Mouse (Mus musculus): ENCODE results near the gene Hoxc6.

Gene Hoxc6

GRCm38 (mm10) chr15:102969296-102969695 lies 28.8 kb upstream of the Hoxc6 start:
- DNase-seq: no peak

- peak in 1 of 2 experiments; percentile 74 for DNase-seq
Observed at GRCm38 (mm10) chr15:102970740-102971139, 27.3 kb upstream of the Hoxc6 start.

GRCm38 (mm10) chr15:102972254-102972653 lies 25.8 kb upstream of the Hoxc6 start:
- DNase-seq: no peak

- no peak for DNase-seq
Observed at GRCm38 (mm10) chr15:102972753-102973152, 25.3 kb upstream of the Hoxc6 start.

- peak in 1 of 2 experiments; percentile 53 for DNase-seq
Observed at GRCm38 (mm10) chr15:102975034-102975433, 23.0 kb upstream of the Hoxc6 start.

- DNase-seq: peak in 1 of 2 experiments; percentile 68
Observed at GRCm38 (mm10) chr15:102975688-102976111, 22.4 kb upstream of the Hoxc6 start.

GRCm38 (mm10) chr15:102976171-102976570 lies 21.9 kb upstream of the Hoxc6 start, which contains the start of gene Hoxc9:
Gene Hoxc9 (plus strand): TSS chr15:102976439.
- DNase-seq: peak in 1 of 2 experiments; percentile 56

GRCm38 (mm10) chr15:102976631-102977422 lies 21.2 kb upstream of the Hoxc6 start:
- DNase-seq: peak in 1 of 2 experiments; percentile 64

- peak in 1 of 2 experiments; percentile 45 for DNase-seq
Observed at GRCm38 (mm10) chr15:102977423-102977974, 20.6 kb upstream of the Hoxc6 start.

- DNase-seq: peak in 1 of 2 experiments; percentile 48
Observed at GRCm38 (mm10) chr15:102978615-102979515, 19.2 kb upstream of the Hoxc6 start.

GRCm38 (mm10) chr15:102979936-102980335 lies 18.1 kb upstream of the Hoxc6 start:
- peak in 1 of 2 experiments; percentile 8 for DNase-seq

GRCm38 (mm10) chr15:102980352-102980751 lies 17.7 kb upstream of the Hoxc6 start:
- peak in 1 of 2 experiments; percentile 19 for DNase-seq

- DNase-seq: peak in 1 of 2 experiments; percentile 34
Observed at GRCm38 (mm10) chr15:102980912-102981311, 17.1 kb upstream of the Hoxc6 start.

GRCm38 (mm10) chr15:102981379-102982288 lies 16.4 kb upstream of the Hoxc6 start:
- peak; percentile 74 to 78 for DNase-seq

GRCm38 (mm10) chr15:102983716-102984115 lies 14.3 kb upstream of the Hoxc6 start:
- DNase-seq: peak in 1 of 2 experiments; percentile 46

- no peak for DNase-seq
Observed at GRCm38 (mm10) chr15:102984521-102984920, 13.5 kb upstream of the Hoxc6 start.

GRCm38 (mm10) chr15:102984925-102985324 lies 13.1 kb upstream of the Hoxc6 start:
- DNase-seq: no peak

GRCm38 (mm10) chr15:102987124-102987833 lies 10.8 kb upstream of the Hoxc6 start:
- DNase-seq: peak; percentile 94 to 97

GRCm38 (mm10) chr15:102988078-102988477 lies 10.0 kb upstream of the Hoxc6 start:
- DNase-seq: no peak

GRCm38 (mm10) chr15:102990461-102991397 lies 7.3 kb upstream of the Hoxc6 start, which contains the start of gene Hoxc8:
Gene Hoxc8 (plus strand): TSS chr15:102990607.
- peak in 1 of 2 experiments; percentile 69 for DNase-seq

Measured in kidney, postnatal 36 days (tissue).